Mouse (Mus musculus) G1E (cell line): ENCODE results near the gene Rnf181. TPM values are rescaled to one million over a fixed set of nuclear protein-coding genes. Genes with fewer than 3 reads are reported as not detected.

Experiments
- ATAC-seq: 2 replicates; pipeline ENCODE4 v1.8.0; 2016; ENCODE audit warnings: mild to moderate bottlenecking; ENCODE audit not compliant: insufficient number of reproducible peaks, poor library complexity, low FRiP score, severe bottlenecking; ENCODE audit errors: extremely low read depth
- DNase-seq: peaks from one replicate; pipeline ENCODE4 v3.0.0; 2012; ENCODE audit warnings: low spot score
- H3K27me3 ChIP-seq: 2 replicates; pipeline ENCODE4 v1.6.1; 2012; ENCODE audit warnings: mild to moderate bottlenecking, low read length, inconsistent platforms; ENCODE audit not compliant: insufficient read depth
- H3K36me3 ChIP-seq: replicated peaks from 2 replicates; pipeline ENCODE3; 2012; ENCODE audit warnings: mild to moderate bottlenecking, inconsistent platforms
- H3K4me1 ChIP-seq: 2 replicates; pipeline ENCODE4 v1.6.1; 2012; ENCODE audit warnings: low read depth, low read length, inconsistent platforms, mixed read lengths; ENCODE audit not compliant: insufficient read depth
- H3K4me3 ChIP-seq: 2 replicates; pipeline ENCODE4 v1.5.1; 2012; ENCODE audit warnings: low read depth, mild to moderate bottlenecking, inconsistent platforms, low read length, moderate library complexity, mixed read lengths
- H3K9me3 ChIP-seq: replicated peaks from 2 replicates; pipeline ENCODE4 v1.6.1; 2012; ENCODE audit warnings: inconsistent platforms
- CTCF ChIP-seq: IDR thresholded peaks from 2 replicates; pipeline ENCODE4 v1.5.1; 2012; ENCODE audit warnings: low read depth, low read length, inconsistent platforms, mixed read lengths
- GATA1 ChIP-seq: IDR thresholded peaks from 2 replicates; pipeline ENCODE4 v1.6.1; 2012; ENCODE audit warnings: borderline replicate concordance, low read length, inconsistent platforms, mixed read lengths
- GATA2 ChIP-seq: IDR thresholded peaks from 2 replicates; pipeline ENCODE4 v1.6.1; 2012; ENCODE audit warnings: low read depth, low read length, inconsistent platforms, borderline replicate concordance
- POLR2AphosphoS5 ChIP-seq: IDR thresholded peaks from 2 replicates; pipeline ENCODE4 v1.6.1; 2012; ENCODE audit warnings: low read depth, low read length, inconsistent platforms; ENCODE audit not compliant: insufficient replicate concordance
- TAL1 ChIP-seq: conservative IDR thresholded peaks from 2 replicates; pipeline ENCODE4 v1.6.1; 2012; ENCODE audit warnings: low read depth, low read length, inconsistent platforms, mixed read lengths
- polyA plus RNA-seq: library from polyadenylated mRNA; stranded (reverse); fragments of >175 nt; gene quantifications from 2 replicates; pipeline ENCODE4 v1.2.3, GENCODE M21; 2012
- total RNA-seq, 2 experiments: library from RNA; stranded (forward) in 1 of 2; stranded (reverse) in 1 of 2; fragments of 200-1000 nt in 1 of 2; fragments of >200 nt in 1 of 2; fragmentation: Nextera tagmentation in 1 of 2; gene quantifications; 2 replicates each; pipeline ENCODE4 v1.2.3; 2014 to 2017

Rnf181 gene
- total and polyA plus RNA-seq, 3 experiments, result 153 to 244 (median 165) TPM

DNA sequence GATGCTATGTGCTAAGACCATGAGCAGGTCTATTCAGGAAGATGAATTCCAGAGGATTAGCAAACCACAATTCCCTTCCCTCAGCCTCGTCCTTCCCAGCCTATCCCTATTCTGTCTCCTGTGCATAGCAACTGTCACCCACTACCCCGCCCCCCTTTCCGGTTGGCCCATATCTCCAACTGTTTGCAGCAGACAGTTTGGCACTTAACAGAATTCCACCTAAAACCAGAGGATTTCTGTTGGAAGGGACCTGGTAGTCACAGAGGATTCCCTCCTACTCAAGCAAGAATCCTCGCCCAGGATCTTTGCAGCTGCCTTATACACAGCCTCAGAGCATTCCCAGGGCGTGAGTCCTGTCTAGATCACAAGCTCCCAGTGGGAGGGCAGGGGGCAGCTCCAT, 4.4 kb upstream of the Rnf181 start:
- no peaks in the 10 kb centered on the region for H3K9me3 ChIP-seq

DNA sequence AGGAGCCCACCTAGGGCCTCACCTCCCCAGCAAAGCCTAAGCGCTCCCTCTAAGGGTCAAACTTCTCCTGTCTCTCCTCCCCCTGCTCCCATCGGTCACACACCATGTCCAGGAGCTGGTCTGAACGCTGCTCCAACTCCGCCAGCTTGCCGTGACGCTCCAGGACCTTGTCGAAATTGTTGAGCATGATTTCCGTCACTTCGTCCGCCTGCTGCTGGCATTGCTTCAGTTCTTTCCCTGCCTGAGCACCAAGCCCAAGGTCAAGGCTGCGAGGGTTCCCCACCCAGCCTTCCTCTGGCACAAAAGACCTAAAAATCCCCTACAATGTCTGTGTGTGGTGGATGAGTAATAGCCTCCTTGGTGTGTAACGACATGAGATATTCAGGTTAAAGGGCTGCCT, 3.3 kb upstream of the Rnf181 start:
- no peak overlapping the region; the same call in 1 of the 2 replicates for H3K4me3 ChIP-seq
- H3K9me3 ChIP-seq, result no peaks in the 10 kb centered on the region
- 0 out of 2 replicates have a peak, but pooled peaks have one; percentile 35 for TF ChIP-seq POLR2AphosphoS5
- TF ChIP-seq CTCF, result no peak
- DNase-seq (no peak), ATAC-seq (no peak)
- no peaks in the 10 kb centered on the region for H3K27me3 ChIP-seq
- peaks cover 76% of the 10 kb centered on the region for H3K4me1 ChIP-seq
- H3K36me3 ChIP-seq, result peaks cover 80% of the 10 kb centered on the region

More for the DNA sequence above, 4.4 kb upstream of the Rnf181 start:
- Histone ChIP-seq H3K36me3 (peaks cover 88% of the 10 kb centered on the region), H3K4me1 (peaks cover 84% of the 10 kb centered on the region), H3K27me3 (no peaks in the 10 kb centered on the region), H3K4me3 (no peak overlapping the region)
- DNase-seq, result no peak
- no peak for ATAC-seq
- no peak for TF ChIP-seq CTCF
- no peak for TF ChIP-seq TAL1
- TF ChIP-seq GATA2, result no peak
- TF ChIP-seq POLR2AphosphoS5, result no peak
- no peak for TF ChIP-seq GATA1

- H3K4me3 ChIP-seq, result no peak overlapping the region
- TF ChIP-seq CTCF (peak; percentile 34; the same call in 1 of the 2 replicates), GATA1 (no peak)
- H3K9me3 ChIP-seq, result no peaks in the 10 kb centered on the region
- no peaks in the 10 kb centered on the region for H3K27me3 ChIP-seq
- no peak for DNase-seq
- peaks cover 76% of the 10 kb centered on the region for H3K36me3 ChIP-seq
- no peak for ATAC-seq
- peaks cover 71% of the 10 kb centered on the region for H3K4me1 ChIP-seq
These were observed 2.8 kb upstream of the Rnf181 start for GRCm38 (mm10) chr6:72369557-72369956.

GRCm38 (mm10) chr6:72367460-72367974, 761 bp upstream of the Rnf181 start:
- Histone ChIP-seq H3K9me3 (no peaks in the 10 kb centered on the region), H3K36me3 (peaks cover 56% of the 10 kb centered on the region), H3K4me3 (no peak overlapping the region), H3K27me3 (no peaks in the 10 kb centered on the region), H3K4me1 (peaks cover 68% of the 10 kb centered on the region)
- no peak for DNase-seq
- TF ChIP-seq GATA1, result no peak
- no peak for TF ChIP-seq TAL1
- no peak for TF ChIP-seq GATA2
- no peak for TF ChIP-seq CTCF
- no peak for TF ChIP-seq POLR2AphosphoS5
- ATAC-seq, result no peak

- Histone ChIP-seq H3K4me1 (peaks cover 61% of the 10 kb centered on the region), H3K4me3 (no peak overlapping the region), H3K36me3 (peaks cover 45% of the 10 kb centered on the region), H3K27me3 (no peaks in the 10 kb centered on the region), H3K9me3 (no peaks in the 10 kb centered on the region)
- ATAC-seq, result no peak
- TF ChIP-seq CTCF (no peak), POLR2AphosphoS5 (no peak)
- no peak for DNase-seq
These were observed 452 bp downstream of the Rnf181 start for GRCm38 (mm10) chr6:72366304-72366703.

- peaks cover 45% of the 10 kb centered on the region for H3K36me3 ChIP-seq
These were observed 1.8 kb downstream of the Rnf181 start for GRCm38 (mm10) chr6:72364985-72365384.

DNA sequence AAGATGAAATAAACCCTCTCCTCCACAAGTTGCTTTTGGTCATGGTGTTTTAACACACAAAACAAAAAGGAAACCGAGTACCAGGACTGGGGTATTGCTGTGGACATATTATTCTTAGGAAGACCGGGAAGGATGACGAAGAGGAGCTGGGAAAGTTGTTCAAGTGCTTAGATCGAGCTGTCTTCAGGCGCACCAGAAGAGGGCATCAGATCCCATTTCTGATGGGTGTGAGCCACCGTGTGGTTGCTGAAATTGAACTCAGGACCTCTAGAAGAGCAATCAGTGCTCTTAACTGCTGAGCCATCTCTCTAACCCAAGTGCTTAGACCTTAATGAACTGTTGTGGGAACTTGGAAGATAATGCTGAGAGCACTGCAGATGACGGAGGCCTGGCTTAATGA, 2.7 kb downstream of the Rnf181 start:
- H3K9me3 ChIP-seq, result no peaks in the 10 kb centered on the region
- DNase-seq, result no peak
- peaks cover 45% of the 10 kb centered on the region for H3K36me3 ChIP-seq
- H3K4me1 ChIP-seq, result peaks cover 60% of the 10 kb centered on the region
- ATAC-seq, result no peak
- H3K4me3 ChIP-seq, result no peak overlapping the region
- TF ChIP-seq TAL1, result no peak
- no peak for TF ChIP-seq CTCF
- no peak for TF ChIP-seq POLR2AphosphoS5
- H3K27me3 ChIP-seq, result no peaks in the 10 kb centered on the region

More at GRCm38 (mm10) chr6:72364985-72365384, 1.8 kb downstream of the Rnf181 start:
- no peak overlapping the region for H3K4me3 ChIP-seq
- DNase-seq (no peak), ATAC-seq (no peak)
- H3K9me3 ChIP-seq, result no peaks in the 10 kb centered on the region
- H3K4me1 ChIP-seq, result peaks cover 61% of the 10 kb centered on the region
- H3K27me3 ChIP-seq, result no peaks in the 10 kb centered on the region
- TF ChIP-seq GATA2 (no peak), TAL1 (no peak), CTCF (no peak), GATA1 (no peak), POLR2AphosphoS5 (no peak; the same call in 1 of the 2 replicates)
